Mouse (Mus musculus) midbrain, embryonic 16.5 days (tissue): ENCODE measurements around the gene 2510009E07Rik. TPM values are rescaled to one million over a fixed set of nuclear protein-coding genes. Genes with fewer than 3 reads are reported as not detected.
A peak's percentile ranks its signal among the peaks of the same experiment; 100 is the strongest.

Source experiments
- ATAC-seq: fragments of 200-750 bp; cut with Nextera tagmentation; 2 replicates; pipeline ENCODE4 v1.8.0; 2017; ENCODE audit warnings: moderate TSS enrichment
- H3K27ac ChIP-seq: fragments of 300-500 bp; sonication (generic); 2 replicates; pipeline ENCODE4 v1.5.1; 2014; ENCODE audit warnings: mild to moderate bottlenecking, low read length, mixed read lengths
- H3K27me3 ChIP-seq: fragments of 300-500 bp; sonication (generic); 2 replicates; pipeline ENCODE4 v1.6.1; 2014; ENCODE audit warnings: low read depth, low read length, mixed read lengths; ENCODE audit not compliant: control insufficient read depth, insufficient read depth
- H3K36me3 ChIP-seq: fragments of 300-500 bp; sonication (generic); 2 replicates; pipeline ENCODE4 v1.6.1; 2014; ENCODE audit warnings: mild to moderate bottlenecking, low read length, moderate library complexity, mixed read lengths; ENCODE audit not compliant: control insufficient read depth, insufficient read depth
- H3K4me1 ChIP-seq: fragments of 300-500 bp; sonication (generic); 2 replicates; pipeline ENCODE4 v1.6.1; 2014; ENCODE audit warnings: mild to moderate bottlenecking, low read length, mixed read lengths; ENCODE audit not compliant: control insufficient read depth, insufficient read depth
- H3K4me2 ChIP-seq: fragments of 300-500 bp; sonication (generic); 2 replicates; pipeline ENCODE4 v1.6.1; 2014; ENCODE audit warnings: mild to moderate bottlenecking, low read length, mixed read lengths
- H3K4me3 ChIP-seq: fragments of 300-500 bp; sonication (generic); 2 replicates; pipeline ENCODE4 v1.5.1; 2014; ENCODE audit warnings: low read depth, mild to moderate bottlenecking, low read length, moderate library complexity, mixed read lengths
- H3K9ac ChIP-seq: fragments of 300-500 bp; sonication (generic); 2 replicates; pipeline ENCODE4 v1.6.1; 2014; ENCODE audit warnings: low read depth, low read length, mixed read lengths
- H3K9me3 ChIP-seq: fragments of 300-500 bp; sonication (generic); replicated peaks from 2 replicates; pipeline ENCODE4 v1.6.1; 2014; ENCODE audit warnings: mild to moderate bottlenecking, low read length, mixed read lengths; ENCODE audit not compliant: control insufficient read depth, poor library complexity, severe bottlenecking
- WGBS: fragments of 180-500 bp; shearing (Covaris S2); extraction: QIAGEN DNeasy Blood & Tissue Kit; methylation state at CpG from one replicate; pipeline ENCODE4 v1.1.7; 2014; 5-methylcytosine and 5-hydroxymethylcytosine counted together
- polyA plus RNA-seq: library from polyadenylated mRNA; unstranded; fragments of >200 nt; fragmentation: Nextera tagmentation; extraction: Ambion mirVana; gene quantifications from 2 replicates; pipeline ENCODE4 v1.2.1, GENCODE M21; 2015

2510009E07Rik gene
- polyA plus RNA-seq, 1 experiment from 2014 or later = 50.4 TPM

DNA sequence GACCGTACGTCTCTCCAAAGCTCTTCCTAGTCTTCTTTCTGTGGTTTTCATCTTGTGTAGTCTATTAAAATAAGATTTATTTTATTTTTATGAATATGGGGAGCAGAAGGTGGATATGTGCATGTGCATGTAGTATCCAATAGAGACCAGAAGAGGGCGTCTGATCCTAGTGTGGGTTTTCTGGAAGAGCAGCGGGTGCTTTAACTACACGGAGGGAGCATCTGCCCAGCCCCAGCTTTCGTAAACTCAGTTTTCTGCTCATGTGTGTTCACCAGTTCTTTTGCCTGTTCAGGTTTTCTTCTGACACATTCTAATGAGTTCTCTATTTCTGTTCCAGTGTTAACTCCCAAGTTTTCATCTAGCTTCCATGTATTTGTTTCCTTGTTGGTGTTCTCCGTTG is 78.7 kb downstream of the 2510009E07Rik start:
- no peak overlapping the region for H3K27ac ChIP-seq
- no peaks in the 10 kb centered on the region for H3K36me3 ChIP-seq
- 54% methylated on average over 7 of the region's 7 CpGs for WGBS

DNA sequence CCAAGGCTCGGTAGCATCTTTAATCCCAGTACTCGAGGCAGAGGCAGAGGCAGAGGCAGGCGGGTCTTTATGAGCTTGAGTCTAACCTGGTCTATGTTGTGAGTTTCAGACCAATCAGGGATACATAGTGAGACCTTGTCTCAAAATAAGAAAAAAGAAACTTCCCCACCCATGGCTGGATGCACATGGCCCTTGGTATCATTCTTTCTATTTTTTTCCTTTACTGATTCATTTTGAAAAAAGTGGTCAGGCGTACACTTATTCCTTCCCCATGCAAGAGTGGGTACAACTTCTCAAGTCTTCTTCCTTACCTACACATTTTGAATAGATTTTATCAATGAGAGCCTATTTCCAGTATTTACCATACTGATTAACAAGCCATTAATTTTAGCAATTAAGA is 84.0 kb downstream of the 2510009E07Rik start:
- Histone ChIP-seq H3K4me1 (peaks cover 2% of the 10 kb centered on the region; the same call in 1 of the 2 replicates), H3K4me3 (no peak overlapping the region), H3K36me3 (no peaks in the 10 kb centered on the region), H3K9me3 (no peaks in the 10 kb centered on the region), H3K9ac (no peak overlapping the region), H3K4me2 (no peak overlapping the region), H3K27ac (no peak overlapping the region), H3K27me3 (no peaks in the 10 kb centered on the region)
- 97% methylated on average over 4 of the region's 4 CpGs for WGBS
- no peak for ATAC-seq

More for the DNA sequence above, 78.7 kb downstream of the 2510009E07Rik start:
- no peak overlapping the region for H3K4me2 ChIP-seq
- no peaks in the 10 kb centered on the region for H3K27me3 ChIP-seq
- no peak for ATAC-seq
- peaks cover 2% of the 10 kb centered on the region; the same call in 1 of the 2 replicates for H3K4me1 ChIP-seq
- no peaks in the 10 kb centered on the region for H3K9me3 ChIP-seq
- H3K9ac ChIP-seq = no peak overlapping the region
- no peak overlapping the region for H3K4me3 ChIP-seq

DNA sequence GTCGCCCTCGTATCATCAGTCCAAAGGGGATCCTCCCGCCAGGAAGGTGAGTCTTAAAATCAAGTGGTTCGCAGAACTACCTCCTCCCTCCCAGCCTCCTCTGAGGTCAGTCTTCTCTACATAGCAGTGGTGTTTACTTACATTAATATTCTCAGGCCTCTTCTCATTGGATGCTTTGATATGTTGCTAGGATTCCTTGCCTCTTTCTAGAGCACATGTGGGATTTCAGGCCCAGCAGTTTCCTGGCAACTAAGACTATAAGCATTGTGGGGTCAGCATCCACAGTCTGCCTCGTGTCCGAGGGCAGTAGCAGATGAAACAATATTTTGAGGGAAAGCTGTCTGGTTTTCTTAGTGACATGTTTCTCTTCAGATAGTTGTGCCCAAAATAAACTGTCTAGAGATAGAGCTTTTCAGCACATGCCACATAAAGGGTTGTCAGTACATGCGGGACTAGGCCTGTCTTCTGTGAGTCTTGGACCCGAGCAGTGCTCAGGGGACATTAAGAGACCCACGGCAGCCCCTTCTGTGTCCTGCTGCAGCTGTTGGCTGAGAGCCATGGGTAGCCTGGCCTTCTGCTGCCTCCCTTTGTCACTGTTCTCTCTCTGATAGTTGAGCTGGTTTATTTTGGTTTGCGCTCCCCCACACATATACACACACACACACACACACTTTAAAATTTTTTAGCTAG is 86.1 kb downstream of the 2510009E07Rik start:
- peak; percentile 73 for ATAC-seq
- H3K4me1 ChIP-seq = peaks cover 2% of the 10 kb centered on the region; the same call in 1 of the 2 replicates
- 58% methylated on average over 10 of the region's 10 CpGs for WGBS
- H3K4me3 ChIP-seq = no peak overlapping the region
- no peak overlapping the region for H3K4me2 ChIP-seq
- H3K36me3 ChIP-seq = no peaks in the 10 kb centered on the region
- H3K27me3 ChIP-seq = no peaks in the 10 kb centered on the region
- no peak overlapping the region for H3K9ac ChIP-seq
- peak overlapping the region; percentile 33; the same call in 1 of the 2 replicates for H3K27ac ChIP-seq
- H3K9me3 ChIP-seq = no peaks in the 10 kb centered on the region

DNA sequence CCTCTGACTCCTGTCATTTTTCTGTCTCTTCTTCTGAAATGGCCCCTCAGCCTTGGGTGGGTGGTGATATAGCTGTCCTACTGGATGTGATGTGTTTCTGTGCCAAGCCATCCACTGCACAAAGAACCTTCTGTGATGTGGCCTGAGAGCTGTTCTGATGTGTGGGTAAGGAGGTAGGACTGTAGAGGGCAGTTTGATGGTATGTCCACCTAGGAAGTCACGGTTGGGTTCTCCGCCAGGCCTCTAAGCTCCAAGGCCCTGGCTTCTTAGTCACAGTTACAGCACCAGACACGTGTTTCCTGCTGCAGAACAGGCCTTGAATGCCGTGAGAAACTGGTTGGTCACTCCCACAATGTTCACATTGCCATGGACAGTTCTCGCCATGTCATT is 86.8 kb downstream of the 2510009E07Rik start:
- Histone ChIP-seq H3K4me2 (no peak overlapping the region), H3K9ac (no peak overlapping the region), H3K36me3 (no peaks in the 10 kb centered on the region), H3K9me3 (no peaks in the 10 kb centered on the region), H3K27ac (no peak overlapping the region), H3K27me3 (no peaks in the 10 kb centered on the region), H3K4me1 (peaks cover 2% of the 10 kb centered on the region; the same call in 1 of the 2 replicates), H3K4me3 (no peak overlapping the region)
- WGBS = 83% methylated on average over 5 of the region's 5 CpGs
- no peak for ATAC-seq

DNA sequence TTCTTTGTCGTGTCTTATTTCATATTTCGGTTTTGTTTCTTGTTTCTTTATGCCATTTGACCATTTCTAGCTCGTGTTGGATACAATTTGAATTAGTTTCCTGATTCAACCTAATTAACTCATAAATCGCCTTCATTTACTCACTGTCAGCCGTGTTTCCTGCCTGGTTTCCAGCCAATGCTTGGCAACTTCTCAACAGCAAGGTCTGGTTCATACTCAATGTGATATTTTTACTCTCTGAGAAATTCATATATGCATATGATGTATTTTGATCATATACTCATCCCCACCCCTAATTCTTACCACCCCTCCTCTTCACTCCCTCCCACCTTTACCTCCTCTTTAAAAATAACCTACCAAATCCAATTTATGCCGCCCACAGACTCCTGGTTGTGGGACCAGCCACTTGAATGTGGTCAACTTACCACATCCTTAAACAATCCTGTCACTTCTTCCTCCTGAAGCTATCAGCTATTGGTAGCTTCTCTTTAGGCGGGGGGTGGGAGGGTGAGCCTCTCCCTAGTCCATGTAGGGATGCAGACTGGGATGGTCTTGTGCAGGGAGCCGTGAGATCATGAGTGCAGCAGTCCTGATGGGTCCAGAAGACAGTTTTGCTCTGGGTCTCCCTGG is 87.3 kb downstream of the 2510009E07Rik start:
- no peak overlapping the region for H3K4me2 ChIP-seq
- H3K4me3 ChIP-seq = no peak overlapping the region
- no peak overlapping the region for H3K27ac ChIP-seq
- no peaks in the 10 kb centered on the region for H3K27me3 ChIP-seq
- no peak for ATAC-seq
- 86% methylated on average over 8 of the region's 8 CpGs for WGBS
- no peaks in the 10 kb centered on the region for H3K9me3 ChIP-seq
- no peak overlapping the region for H3K9ac ChIP-seq
- peaks cover 2% of the 10 kb centered on the region; the same call in 1 of the 2 replicates for H3K4me1 ChIP-seq
- no peaks in the 10 kb centered on the region for H3K36me3 ChIP-seq

DNA sequence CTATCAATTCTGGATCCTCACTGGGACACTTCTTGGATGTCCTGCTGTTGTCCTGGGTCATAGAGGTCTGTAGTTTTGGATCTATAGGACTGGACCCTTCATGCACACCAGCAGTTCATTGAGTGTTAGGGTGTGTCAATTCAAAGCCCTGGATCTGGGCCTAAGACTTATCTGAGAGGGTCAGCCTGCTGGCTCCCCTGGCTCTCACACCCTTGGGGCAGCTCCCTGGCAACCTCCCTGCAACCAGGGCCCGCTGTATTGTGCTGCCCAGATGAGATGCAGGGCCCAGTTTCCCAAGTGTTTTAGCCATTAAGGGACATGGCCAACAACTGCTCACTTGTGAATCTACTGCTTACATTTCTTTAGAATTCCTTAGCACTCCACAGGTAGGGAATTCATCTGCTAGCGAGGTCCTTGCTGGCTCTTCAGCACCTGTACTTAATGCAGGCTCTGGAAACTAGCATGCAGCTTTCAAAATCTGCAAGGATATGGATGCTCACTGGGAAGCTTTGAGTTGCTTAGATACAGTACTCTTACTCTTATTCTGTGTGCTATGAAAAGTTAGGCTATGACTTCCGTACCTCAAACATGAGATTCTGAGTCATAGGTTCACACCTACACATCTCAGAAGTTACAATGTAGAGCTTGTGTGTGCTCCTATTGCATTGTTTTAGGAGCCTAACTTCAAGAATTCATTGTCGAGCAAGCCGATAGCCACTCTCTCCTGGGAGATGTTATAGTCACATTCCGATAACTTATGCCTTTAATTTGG is 88.0 kb downstream of the 2510009E07Rik start:
- H3K27me3 ChIP-seq = no peaks in the 10 kb centered on the region
- H3K27ac ChIP-seq = no peak overlapping the region
- 89% methylated on average over 6 of the region's 6 CpGs for WGBS
- H3K9ac ChIP-seq = no peak overlapping the region
- no peaks in the 10 kb centered on the region for H3K9me3 ChIP-seq
- H3K4me1 ChIP-seq = peaks cover 2% of the 10 kb centered on the region; the same call in 1 of the 2 replicates
- ATAC-seq = no peak
- H3K36me3 ChIP-seq = no peaks in the 10 kb centered on the region
- no peak overlapping the region for H3K4me2 ChIP-seq
- H3K4me3 ChIP-seq = no peak overlapping the region

DNA sequence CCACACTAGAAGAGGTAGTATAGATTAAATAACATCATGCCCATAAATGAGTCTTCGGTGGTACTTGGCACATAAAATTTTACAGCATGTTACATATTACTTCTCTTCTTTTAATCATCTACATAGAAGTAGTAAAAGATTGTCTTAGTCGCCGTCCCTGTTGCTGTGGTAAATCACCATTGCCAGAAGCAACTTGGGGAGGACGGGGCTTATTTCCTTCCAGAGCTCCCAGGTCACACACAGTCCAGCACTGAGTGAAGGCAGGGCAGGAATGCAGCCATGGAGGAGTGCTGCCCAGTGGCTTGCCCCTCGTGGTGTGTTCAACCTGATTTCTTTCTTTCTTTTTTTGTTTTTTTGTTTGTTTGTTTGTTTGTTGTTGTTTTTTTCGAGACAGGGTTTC is 90.1 kb downstream of the 2510009E07Rik start:
- Histone ChIP-seq H3K4me1 (peaks cover 2% of the 10 kb centered on the region; the same call in 1 of the 2 replicates), H3K27ac (no peak overlapping the region), H3K4me3 (no peak overlapping the region), H3K9ac (no peak overlapping the region), H3K36me3 (no peaks in the 10 kb centered on the region), H3K9me3 (no peaks in the 10 kb centered on the region), H3K4me2 (no peak overlapping the region), H3K27me3 (no peaks in the 10 kb centered on the region)
- 89% methylated on average over 6 of the region's 6 CpGs for WGBS
- ATAC-seq = no peak
